8 mouse cellular contexts compared by ENCODE assay signal in genomic region chr12:3780931-3781471, GRCm38 (mm10). TPM values are rescaled to one million over a fixed set of nuclear protein-coding genes. Genes with fewer than 3 reads are reported as not detected.
DNase-seq lines count a peak whose midpoint lies in the region; ATAC-seq and TF ChIP-seq lines count a peak whose summit lies in the region.

No protein-coding gene starts in this region.

- H3K9me3 ChIP-seq in ES-Bruce4 (replicated peaks; ENCODE audit: control insufficient read depth, insufficient read depth, low read length, poor library complexity, severe bottlenecking), result no peaks in the 10 kb centered on the region
- no peaks in the 10 kb centered on the region for H3K9me3 ChIP-seq in forebrain, embryonic 10.5 days
- no peaks in the 10 kb centered on the region for H3K9me3 ChIP-seq in intestine, embryonic 14.5 days (ENCODE audit: control insufficient read depth, low read length)

- H3K36me3 ChIP-seq in ES-Bruce4 (ENCODE audit: control insufficient read depth, insufficient read depth, low read length, poor library complexity, severe bottlenecking) (no peaks in the 10 kb centered on the region), macrophage (ENCODE audit: inconsistent target) (no peaks in the 10 kb centered on the region)
- peaks cover 3% of the 10 kb centered on the region; the same call in 1 of the 2 replicates for H3K36me3 ChIP-seq in forebrain, embryonic 10.5 days (replicated peaks)
- no peaks in the 10 kb centered on the region for H3K36me3 ChIP-seq in intestine, embryonic 14.5 days (ENCODE audit: control insufficient read depth, insufficient read depth, low read length)

- peak; percentile 79; the same call in 1 of the 2 replicates for TF ChIP-seq EP300 in ES-Bruce4 (IDR thresholded peaks at IDR 0.05; ENCODE audit: insufficient read depth, low read depth, low read length)

- H3K4me2 ChIP-seq in intestine, embryonic 14.5 days (ENCODE audit: low read length), result peak overlapping the region; percentile 32

- no peak for TF ChIP-seq POLR2A in ES-Bruce4 (IDR thresholded peaks at IDR 0.05; ENCODE audit: insufficient read depth, low read length)

- H3K4me3 ChIP-seq in ES-Bruce4 (ENCODE audit: low read depth, low read length) (no peak overlapping the region), macrophage (ENCODE audit: inconsistent target) (no peak overlapping the region)
- H3K4me3 ChIP-seq in forebrain, embryonic 10.5 days, result no peak overlapping the region
- no peak overlapping the region for H3K4me3 ChIP-seq in intestine, embryonic 14.5 days (ENCODE audit: low read depth, low read length)

- no peak overlapping the region for H3K9ac ChIP-seq in ES-Bruce4 (ENCODE audit: low read depth, poor library complexity, severe bottlenecking)
- peak overlapping the region; percentile 11; the same call in 1 of the 2 replicates for H3K9ac ChIP-seq in intestine, embryonic 14.5 days (ENCODE audit: low read length)

- WGBS in forebrain, embryonic 10.5 days, result 47% methylated on average over 7 of the region's 7 CpGs
- 8% methylated on average over 7 of the region's 7 CpGs for WGBS in intestine, embryonic 14.5 days
- 31% methylated on average over 7 of the region's 7 CpGs for WGBS in macrophage (ENCODE audit: missing documents)

- TF ChIP-seq CTCF in ES-Bruce4 (IDR thresholded peaks at IDR 0.05; ENCODE audit: low read depth, low read length), result no peak

- H3K4me1 ChIP-seq in ES-Bruce4 (ENCODE audit: control insufficient read depth, insufficient read depth, low read length), result no peaks in the 10 kb centered on the region
- H3K4me1 ChIP-seq in forebrain, embryonic 10.5 days, result peaks cover 57% of the 10 kb centered on the region
- H3K4me1 ChIP-seq in intestine, embryonic 14.5 days (replicated peaks; ENCODE audit: control insufficient read depth, insufficient read depth, low read length), result peaks cover 71% of the 10 kb centered on the region

- H3K27me3 ChIP-seq in ES-Bruce4 (ENCODE audit: control insufficient read depth, insufficient read depth, low read length, poor library complexity, severe bottlenecking), result no peaks in the 10 kb centered on the region
- peaks cover 3% of the 10 kb centered on the region; the same call in 1 of the 2 replicates for H3K27me3 ChIP-seq in forebrain, embryonic 10.5 days (ENCODE audit: poor library complexity, severe bottlenecking)
- H3K27me3 ChIP-seq in intestine, embryonic 14.5 days (replicated peaks; ENCODE audit: control insufficient read depth, insufficient read depth, low read length), result no peaks in the 10 kb centered on the region

- peak; percentile 66 for ATAC-seq in intestine, embryonic 14.5 days (replicated peaks; ENCODE audit: low FRiP score, low TSS enrichment, low read depth)
- no peak for ATAC-seq in cerebellum, adult (ENCODE audit: insufficient number of reproducible peaks, low FRiP score, low TSS enrichment)

- H3K79me2 ChIP-seq in macrophage (ENCODE audit: inconsistent target), result no peaks in the 10 kb centered on the region

- H3K27ac ChIP-seq in ES-Bruce4 (ENCODE audit: insufficient read depth, low read length), result peak overlapping the region; percentile 68
- H3K27ac ChIP-seq in forebrain, embryonic 10.5 days, result peak overlapping the region; percentile 78
- H3K27ac ChIP-seq in intestine, embryonic 14.5 days (ENCODE audit: low read depth), result peak overlapping the region; percentile 96
- peak overlapping the region; percentile 99 for H3K27ac ChIP-seq in macrophage

- peak; percentile 42 to 45 for DNase-seq in cerebellum, postnatal 25 days
- no peak for DNase-seq in cerebellum, postnatal 14 days
- DNase-seq in forebrain, embryonic 10.5 days (ENCODE audit: extremely low spot score, low spot score), result peak; percentile 39
- DNase-seq in intestine, embryonic 14.5 days (ENCODE audit: low spot score), result peak; percentile 85
- peak; percentile 39 for DNase-seq in testis, postnatal 14 days (ENCODE audit: low spot score)

RNA-seq across cellular contexts. Expression of gene Dnmt3a, which starts 24.8 kb away (rescaled TPM):
- polyA plus RNA-seq in ES-Bruce4 (2011; ENCODE audit: insufficient read depth, insufficient read length, low read depth, missing spikeins) (31.9 and 44.2 TPM in 2 replicates), macrophage (2018) (76.3 to 253 TPM (median 241 TPM) in 3 replicates)
- polyA plus RNA-seq in forebrain, embryonic 10.5 days (2016; fragmentation: Nextera tagmentation; extraction: Ambion mirVana), result 117 and 119 TPM in 2 replicates
- polyA plus RNA-seq in intestine, embryonic 14.5 days (2014; fragmentation: Nextera tagmentation; extraction: Ambion mirVana), result 63.4 and 69.3 TPM in 2 replicates
- 1,000 to 10,000 TPM in 3 of 26 experiments, 100 to 1,000 TPM in 23; 182 to 1,452 (median 590) TPM for total RNA-seq in macrophage (2018; cell fraction: chromatin; rRNA removed)
- 100 to 1,000 TPM in 25 of 26 experiments, 10 to 100 TPM in 1; 83.9 to 342 (median 173) TPM for total RNA-seq in macrophage (2018; cell fraction: cytosol; rRNA removed)
- 100 to 1,000 TPM; 125 to 674 (median 269) TPM for total RNA-seq in macrophage (2018; cell fraction: nucleus; rRNA removed)

Comparison
In these comparisons a context has a peak if more than half of its experiments do, and no peak if none do; other contexts are left out.
1. DNase-seq: peak in cerebellum, postnatal 25 days (2 of 2), forebrain, embryonic 10.5 days (single experiment), intestine, embryonic 14.5 days (single experiment) and testis, postnatal 14 days (single experiment); none in cerebellum, postnatal 14 days (0 of 2).
2. Peak in every context shown above with its lines, with median percentiles within 50 percentile points of each other: H3K27ac ChIP-seq.